21 mouse cellular contexts compared by ENCODE assay signal in the genomic region with DNA sequence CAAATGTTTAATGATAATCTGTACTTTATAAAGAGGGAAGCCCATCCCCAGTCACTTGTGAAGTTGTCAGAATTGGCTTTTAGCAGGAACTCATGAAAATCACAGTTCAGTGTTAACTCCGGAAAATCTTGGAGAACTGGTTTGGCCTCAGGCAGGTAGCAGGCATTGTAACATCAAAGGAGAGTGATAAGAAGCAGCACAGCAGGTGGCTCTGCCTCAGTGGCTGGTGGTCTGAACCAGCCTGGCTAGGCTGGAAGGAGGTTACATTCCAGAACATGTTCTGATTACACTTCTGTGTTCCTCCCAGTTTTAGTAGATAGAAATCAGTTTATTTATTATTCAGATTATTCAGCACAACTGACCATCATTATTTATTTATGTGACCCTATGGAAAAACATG.
A peak's percentile ranks its signal among the peaks of the same experiment; 100 is the strongest.
DNase-seq lines count a peak whose midpoint lies in the region; ATAC-seq lines count a peak whose summit lies in the region.
"Had no signal": no experiment of that assay in that cellular context is flagged by ENCODE, and none has a peak within 500 bp of the region (broad histone marks: within the 10 kb centered on the region; RNA-seq: fewer than 3 reads in every experiment).

No protein-coding gene starts in this region.

- H3K9ac ChIP-seq in intestine, embryonic 14.5 days (ENCODE audit: low read length) = no peak overlapping the region
- H3K9ac ChIP-seq in intestine, embryonic 16.5 days (ENCODE audit: low read depth, low read length) = no peak overlapping the region
- H3K9ac ChIP-seq: embryonic facial prominence, embryonic 13.5 days; forebrain, embryonic 13.5 days; forebrain, postnatal 0 days; heart, embryonic 13.5 days; hindbrain, embryonic 15.5 days had no signal

- no peaks in the 10 kb centered on the region for H3K27me3 ChIP-seq in intestine, embryonic 14.5 days (replicated peaks; ENCODE audit: control insufficient read depth, insufficient read depth, low read length)
- no peaks in the 10 kb centered on the region for H3K27me3 ChIP-seq in intestine, embryonic 16.5 days (replicated peaks; ENCODE audit: control insufficient read depth, insufficient read depth, low read length)
- H3K27me3 ChIP-seq: CH12.LX; embryonic facial prominence, embryonic 13.5 days; forebrain, embryonic 13.5 days; heart, embryonic 13.5 days; hindbrain, embryonic 15.5 days had no signal

- ATAC-seq in intestine, embryonic 14.5 days (replicated peaks; ENCODE audit: low FRiP score, low TSS enrichment, low read depth) = peak; percentile 70; the same call in 1 of the 2 replicates
- ATAC-seq in intestine, embryonic 16.5 days = no peak
- ATAC-seq: forebrain, embryonic 13.5 days; forebrain, postnatal 0 days had no signal

- 12% methylated on average over 1 of the region's 1 CpGs for WGBS in intestine, embryonic 14.5 days
- 28% methylated on average over 1 of the region's 1 CpGs for WGBS in intestine, embryonic 16.5 days

- no peak overlapping the region for H3K4me2 ChIP-seq in intestine, embryonic 14.5 days (ENCODE audit: low read length)
- no peak overlapping the region for H3K4me2 ChIP-seq in intestine, embryonic 16.5 days (ENCODE audit: low read depth, low read length)
- H3K4me2 ChIP-seq: embryonic facial prominence, embryonic 13.5 days; forebrain, embryonic 13.5 days; heart, embryonic 13.5 days; hindbrain, embryonic 15.5 days had no signal

- H3K4me3 ChIP-seq in intestine, embryonic 14.5 days (ENCODE audit: low read depth, low read length) = no peak overlapping the region
- no peak overlapping the region for H3K4me3 ChIP-seq in intestine, embryonic 16.5 days (ENCODE audit: low read length)
- H3K4me3 ChIP-seq: embryonic facial prominence, embryonic 13.5 days; forebrain, embryonic 13.5 days; gastrocnemius, adult 2 months; heart, embryonic 13.5 days; hindbrain, embryonic 15.5 days had no signal

- no peaks in the 10 kb centered on the region for H3K4me1 ChIP-seq in intestine, embryonic 14.5 days (replicated peaks; ENCODE audit: control insufficient read depth, insufficient read depth, low read length)
- H3K4me1 ChIP-seq in intestine, embryonic 16.5 days (ENCODE audit: control insufficient read depth, insufficient read depth, low read length) = no peaks in the 10 kb centered on the region
- H3K4me1 ChIP-seq: embryonic facial prominence, embryonic 13.5 days; forebrain, embryonic 13.5 days; heart, embryonic 13.5 days; hindbrain, embryonic 15.5 days had no signal

- H3K36me3 ChIP-seq in intestine, embryonic 14.5 days (ENCODE audit: control insufficient read depth, insufficient read depth, low read length) = no peaks in the 10 kb centered on the region
- no peaks in the 10 kb centered on the region for H3K36me3 ChIP-seq in intestine, embryonic 16.5 days (ENCODE audit: control insufficient read depth, insufficient read depth, low read length)
- H3K36me3 ChIP-seq: embryonic facial prominence, embryonic 13.5 days; heart, embryonic 13.5 days; hindbrain, embryonic 15.5 days had no signal

- no peak for DNase-seq in intestine, embryonic 14.5 days (ENCODE audit: low spot score)
- DNase-seq in urinary bladder, postnatal 14 days (ENCODE audit: low spot score) = peak; percentile 4
- DNase-seq in urinary bladder, adult 2 months (ENCODE audit: low spot score) = no peak
- peak; percentile 22 for DNase-seq in WW6 (ENCODE audit: low read depth, low spot score)
- no peak for DNase-seq in spleen, adult 12 weeks (ENCODE audit: low spot score)
- DNase-seq: adrenal gland, adult 8-10 months; adrenal gland, postnatal 36 days; cerebellum, adult 2 months; cerebellum, postnatal 10 days; embryo, embryonic 11 days; forebrain, postnatal 0 days; gastrocnemius, adult 2 months; gastrocnemius, postnatal 36 days; heart, adult 11 months; heart, postnatal 36 days had no signal

- no peaks in the 10 kb centered on the region for H3K9me3 ChIP-seq in intestine, embryonic 14.5 days (ENCODE audit: control insufficient read depth, low read length)
- no peaks in the 10 kb centered on the region for H3K9me3 ChIP-seq in intestine, embryonic 16.5 days (ENCODE audit: control insufficient read depth, low read length)
- H3K9me3 ChIP-seq: embryonic facial prominence, embryonic 13.5 days; forebrain, embryonic 13.5 days; heart, embryonic 13.5 days; hindbrain, embryonic 15.5 days had no signal

- no peak overlapping the region for H3K27ac ChIP-seq in intestine, embryonic 14.5 days (ENCODE audit: low read depth)
- H3K27ac ChIP-seq in intestine, embryonic 16.5 days (ENCODE audit: low read length) = no peak overlapping the region
- H3K27ac ChIP-seq: embryonic facial prominence, embryonic 13.5 days; forebrain, embryonic 13.5 days; gastrocnemius, adult 2 months; heart, embryonic 13.5 days; hindbrain, embryonic 15.5 days had no signal

Comparison
In these comparisons a context has a peak if more than half of its experiments do, and no peak if none do; other contexts are left out.
1. DNase-seq: peak in urinary bladder, postnatal 14 days (single experiment) and WW6 (single experiment); none in intestine, embryonic 14.5 days (single experiment), urinary bladder, adult 2 months (single experiment) and spleen, adult 12 weeks (single experiment).